In the genomic region with DNA sequence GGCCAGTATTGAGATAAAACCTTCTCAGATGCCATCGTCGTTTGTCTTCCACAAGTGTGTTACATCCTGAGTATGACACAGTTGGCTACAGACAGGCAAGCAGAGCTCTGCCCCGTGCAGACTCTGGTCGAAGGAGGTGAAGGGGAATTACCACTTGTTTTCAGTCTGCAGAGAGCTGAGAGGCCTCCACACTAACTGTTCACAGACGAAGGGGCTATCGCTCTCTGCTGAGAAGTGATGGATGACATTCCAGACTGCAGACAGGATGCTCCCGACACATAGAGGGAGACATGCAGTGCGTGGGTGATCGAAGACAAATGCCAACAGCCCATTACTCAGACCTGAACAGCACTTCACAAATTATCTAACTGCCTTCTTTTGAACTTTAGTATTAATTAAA, we compare ENCODE assay signal across 23 mouse cellular contexts.
DNase-seq lines count a peak whose midpoint lies in the region; ATAC-seq and TF ChIP-seq lines count a peak whose summit lies in the region.
"Had no signal": no experiment of that assay in that cellular context is flagged by ENCODE, and none has a peak within 500 bp of the region (broad histone marks: within the 10 kb centered on the region; RNA-seq: fewer than 3 reads in every experiment).

No protein-coding gene starts in this region.

- in situ Hi-C loops in CH12.LX (cut with MboI; ENCODE audit: low pct_ligation_motif_present, low pct_unique_long_range_greater_than_20kb, low sequenced_read_pairs) = no loop called here

- no peak overlapping the region for H3K4me2 ChIP-seq in lung, embryonic 15.5 days
- H3K4me2 ChIP-seq in CH12.LX (ENCODE audit: insufficient read depth, low read depth, poor library complexity, severe bottlenecking) = no peak overlapping the region
- H3K4me2 ChIP-seq: embryonic facial prominence, embryonic 15.5 days; heart, embryonic 12.5 days; hindbrain, embryonic 12.5 days had no signal

- no peak overlapping the region for H3K4me3 ChIP-seq in heart, embryonic 10.5 days
- no peak overlapping the region for H3K4me3 ChIP-seq in heart, adult 2 months
- no peak overlapping the region for H3K4me3 ChIP-seq in lung, embryonic 15.5 days
- no peak overlapping the region for H3K4me3 ChIP-seq in CH12.LX (replicated peaks in 1 of 3; ENCODE audit: low read depth in 2 of 3, low read length in 2 of 3, poor library complexity in 1 of 3)
- H3K4me3 ChIP-seq: embryonic facial prominence, embryonic 15.5 days; erythroblast, embryonic 14.5 days; forebrain, embryonic 10.5 days; gastrocnemius, adult 2 months; heart, embryonic 12.5 days; hindbrain, embryonic 12.5 days had no signal

- 0 out of 2 replicates have a peak overlapping the region, but pooled peaks have one; percentile 18 for H3K27ac ChIP-seq in heart, embryonic 10.5 days
- H3K27ac ChIP-seq in heart, adult 2 months = no peak overlapping the region
- H3K27ac ChIP-seq in lung, embryonic 15.5 days = no peak overlapping the region
- H3K27ac ChIP-seq in CH12.LX (ENCODE audit: insufficient read depth, low read depth) = no peak overlapping the region
- H3K27ac ChIP-seq: embryonic facial prominence, embryonic 15.5 days; forebrain, embryonic 10.5 days; gastrocnemius, adult 2 months; hindbrain, embryonic 12.5 days had no signal

- no peak for TF ChIP-seq RAD21 in CH12.LX (IDR thresholded peaks at IDR 0.05; ENCODE audit: low read depth, low read length)

- TF ChIP-seq POLR2A in heart, adult 2 months (IDR thresholded peaks at IDR 0.05; ENCODE audit: insufficient read depth, low read depth, low read length) = no peak
- TF ChIP-seq POLR2A in CH12.LX (IDR thresholded peaks at IDR 0.05; ENCODE audit: low read depth, low read length) = no peak

- WGBS in heart, embryonic 10.5 days = 15% methylated on average over 9 of the region's 9 CpGs
- 48% methylated on average over 9 of the region's 9 CpGs for WGBS in heart, adult 2 months
- WGBS in lung, embryonic 15.5 days = 8% methylated on average over 9 of the region's 9 CpGs

- peaks cover 8% of the 10 kb centered on the region; the same call in 1 of the 2 replicates for H3K27me3 ChIP-seq in heart, embryonic 10.5 days (ENCODE audit: insufficient read depth, poor library complexity, severe bottlenecking)
- H3K27me3 ChIP-seq in heart, adult 2 months (ENCODE audit: control insufficient read depth, insufficient read depth, low read length) = no peaks in the 10 kb centered on the region
- no peaks in the 10 kb centered on the region; the same call in 1 of the 2 replicates for H3K27me3 ChIP-seq in lung, embryonic 15.5 days
- H3K27me3 ChIP-seq in CH12.LX (replicated peaks) = no peaks in the 10 kb centered on the region
- H3K27me3 ChIP-seq: embryonic facial prominence, embryonic 15.5 days; heart, embryonic 12.5 days; hindbrain, embryonic 12.5 days had no signal

- no peaks in the 10 kb centered on the region for H3K79me2 ChIP-seq in heart, adult 2 months (replicated peaks; ENCODE audit: control insufficient read depth, insufficient read depth, low read length)
- H3K79me2 ChIP-seq in CH12.LX (replicated peaks; ENCODE audit: control insufficient read depth, extremely low read depth, insufficient read depth, poor library complexity, severe bottlenecking) = no peaks in the 10 kb centered on the region

- intact Hi-C loops in heart, adult 2 months (cut with DNase I) = no loop called here

- no peak for TF ChIP-seq EP300 in heart, adult 2 months (IDR thresholded peaks at IDR 0.05; ENCODE audit: insufficient read depth, low read depth, low read length)
- TF ChIP-seq EP300 in CH12.LX (IDR thresholded peaks at IDR 0.05; ENCODE audit: low read length) = no peak

- H3K4me1 ChIP-seq in heart, embryonic 10.5 days = peaks cover 27% of the 10 kb centered on the region
- no peaks in the 10 kb centered on the region for H3K4me1 ChIP-seq in heart, adult 2 months (ENCODE audit: control insufficient read depth, insufficient read depth, low read length)
- H3K4me1 ChIP-seq in lung, embryonic 15.5 days = 0 out of 2 replicates have a peak, but pooled peaks cover 5% of the 10 kb centered on the region
- H3K4me1 ChIP-seq in CH12.LX (ENCODE audit: control insufficient read depth in 1 of 2, insufficient read depth in 2 of 2) = peaks cover 9 to 28% of the 10 kb centered on the region in 2 experiments
- H3K4me1 ChIP-seq: embryonic facial prominence, embryonic 15.5 days; forebrain, embryonic 10.5 days; hindbrain, embryonic 12.5 days had no signal

- H3K9me3 ChIP-seq in heart, embryonic 10.5 days = no peaks in the 10 kb centered on the region
- no peaks in the 10 kb centered on the region for H3K9me3 ChIP-seq in lung, embryonic 15.5 days
- H3K9me3 ChIP-seq in CH12.LX (replicated peaks; ENCODE audit: low read length) = no peaks in the 10 kb centered on the region
- H3K9me3 ChIP-seq: embryonic facial prominence, embryonic 15.5 days; forebrain, embryonic 10.5 days; heart, embryonic 12.5 days; hindbrain, embryonic 12.5 days had no signal

- DNase-seq in heart, embryonic 10.5 days (ENCODE audit: low spot score) = peak; percentile 78
- DNase-seq in heart, adult 2 months = no peak
- no peak for DNase-seq in lung, postnatal 14 days
- DNase-seq in CH12.LX (ENCODE audit: extremely low read depth) = peak; percentile 23
- peak; percentile 16 for DNase-seq in embryo, embryonic 9.5 days (ENCODE audit: extremely low spot score)
- no peak for DNase-seq in layer of hippocampus, adult 8-10 months (ENCODE audit: low spot score in 2 of 2)
- DNase-seq: adrenal gland, postnatal 10 days; B cell, adult 2 months; cerebellum, adult 11 months; cerebellum, adult 8-10 months; cerebellum, postnatal 14 days; gastrocnemius, adult 2 months; gastrocnemius, postnatal 25 days; heart, postnatal 4 days had no signal

- no peak overlapping the region for H3K9ac ChIP-seq in heart, adult 2 months (ENCODE audit: low read depth, low read length)
- H3K9ac ChIP-seq in lung, embryonic 15.5 days = no peak overlapping the region
- H3K9ac ChIP-seq in CH12.LX (ENCODE audit: insufficient read depth, low read depth) = no peak overlapping the region
- H3K9ac ChIP-seq: embryonic facial prominence, embryonic 15.5 days; heart, embryonic 12.5 days; hindbrain, embryonic 12.5 days had no signal

- TF ChIP-seq CTCF in heart, adult 2 months (IDR thresholded peaks at IDR 0.05) = no peak
- no peak for TF ChIP-seq CTCF in CH12.LX (conservative IDR thresholded peaks at IDR 0.05 in 1 of 2, IDR thresholded peaks at IDR 0.05 in 1 of 2; ENCODE audit: low read depth in 2 of 2, low read length in 2 of 2)

- dilution Hi-C loops in CH12.LX (cut with MboI; ENCODE audit: extremely low pct_ligation_motif_present, extremely low pct_unique_long_range_greater_than_20kb, low sequenced_read_pairs) = no loop called here

- peak; percentile 64; the same call in 1 of the 2 replicates for ATAC-seq in lung, embryonic 15.5 days (ENCODE audit: borderline replicate concordance, extremely low read depth, low FRiP score, low TSS enrichment)
- ATAC-seq: CD4-positive, CD25-positive, alpha-beta regulatory T cell, adult 4 months; forebrain, embryonic 14.5 days; hindbrain, embryonic 16.5 days had no signal

- H3K36me3 ChIP-seq in heart, embryonic 10.5 days = no peaks in the 10 kb centered on the region
- H3K36me3 ChIP-seq in heart, adult 2 months (ENCODE audit: control insufficient read depth, insufficient read depth, low read length) = no peaks in the 10 kb centered on the region
- H3K36me3 ChIP-seq in lung, embryonic 15.5 days = no peaks in the 10 kb centered on the region
- no peaks in the 10 kb centered on the region for H3K36me3 ChIP-seq in CH12.LX (replicated peaks in 1 of 2; ENCODE audit: control insufficient read depth in 1 of 2, insufficient read depth in 1 of 2, low read length in 1 of 2)
- H3K36me3 ChIP-seq: embryonic facial prominence, embryonic 15.5 days; forebrain, embryonic 10.5 days; heart, embryonic 12.5 days; hindbrain, embryonic 12.5 days had no signal

TF ChIP-seq in CH12.LX, 34 proteins besides CTCF, POLR2A, EP300 and RAD21:
- TF ChIP-seq PAX5 (IDR thresholded peaks at IDR 0.05; ENCODE audit: low read length) (no peak), USF1 (IDR thresholded peaks at IDR 0.05; ENCODE audit: low read depth, low read length) (no peak), CHD2 (IDR thresholded peaks at IDR 0.05; ENCODE audit: low read length) (no peak), NELFE (IDR thresholded peaks at IDR 0.05; ENCODE audit: low read depth, low read length) (no peak), MEF2A (IDR thresholded peaks at IDR 0.05; ENCODE audit: borderline replicate concordance, low read depth, low read length) (no peak), BHLHE40 (IDR thresholded peaks at IDR 0.05; ENCODE audit: low read depth, low read length) (no peak), ZMIZ1 (IDR thresholded peaks at IDR 0.05; ENCODE audit: low read depth, low read length) (no peak), JUND (conservative IDR thresholded peaks at IDR 0.05; ENCODE audit: low read depth, low read length) (no peak), RCOR1 (conservative IDR thresholded peaks at IDR 0.05; ENCODE audit: low read depth, low read length) (no peak), TBP (conservative IDR thresholded peaks at IDR 0.05; ENCODE audit: low read depth, low read length) (no peak), NRF1 (IDR thresholded peaks at IDR 0.05; ENCODE audit: low read depth, low read length) (no peak)

Comparison
In these comparisons a context has a peak if more than half of its experiments do, and no peak if none do; other contexts are left out.
1. DNase-seq: peak in heart, embryonic 10.5 days (single experiment), CH12.LX (single experiment) and embryo, embryonic 9.5 days (single experiment); none in heart, adult 2 months (0 of 2), lung, postnatal 14 days (single experiment) and layer of hippocampus, adult 8-10 months (0 of 2).